Mouse (Mus musculus): ENCODE measurements around the gene Fbxo44. TPM values are rescaled to one million over a fixed set of nuclear protein-coding genes. Genes with fewer than 3 reads are reported as not detected.

Gene Fbxo44
- total RNA-seq (2023) = 1 to 10 TPM; 2.3 to 2.8 TPM

GRCm38 (mm10) chr4:148160436-148161390, at the start of gene Fbxo44, which contains the start of gene Fbxo2:
Gene Fbxo44 (minus strand): TSS chr4:148160482.
Gene Fbxo2 (plus strand): TSS chr4:148160621.

GRCm38 (mm10) chr4:148151267-148152168, 8.8 kb downstream of the Fbxo44 start, which contains the start of gene Fbxo6:
Gene Fbxo6 (minus strand): TSS chr4:148152140.

GRCm38 (mm10) chr4:148130561-148131413, 29.5 kb downstream of the Fbxo44 start, which contains the start of gene Draxin:
Gene Draxin (minus strand): TSS chr4:148130698.

GRCm38 (mm10) chr4:148130133-148130532, 30.1 kb downstream of the Fbxo44 start, which contains the start of gene Mad2l2:
Gene Mad2l2 (plus strand): TSS chr4:148130384.

Other genes starting within 250 kb of the Fbxo44 start
- gene Plod1, start 223.7 kb downstream of the Fbxo44 start, total RNA-seq (2023) = 10 to 100 TPM; 32.7 to 34.8 TPM
- gene 2510039O18Rik, start 219.6 kb downstream of the Fbxo44 start, total RNA-seq (2023) = 10 to 100 TPM; 57.4 to 67.8 TPM
- gene Nppb, start 174.7 kb downstream of the Fbxo44 start, total RNA-seq (2023) = not detected
- gene Nppa, start 159.8 kb downstream of the Fbxo44 start, total RNA-seq (2023) = not detected
- gene Clcn6, start 121.7 kb downstream of the Fbxo44 start, total RNA-seq (2023) = 10 to 100 TPM; 19.1 to 27.4 TPM
- 10 to 100 TPM; 30.7 to 33.8 TPM for gene Mthfr, start 121.4 kb downstream of the Fbxo44 start, total RNA-seq (2023)
- gene Agtrap, start 72.5 kb downstream of the Fbxo44 start, total RNA-seq (2023) = 10 to 100 TPM; 26.7 to 33.2 TPM
- 10 to 100 TPM; 18.3 to 19.5 TPM for gene Mad2l2, start 30.1 kb downstream of the Fbxo44 start, total RNA-seq (2023)
- gene Draxin, start 29.8 kb downstream of the Fbxo44 start, total RNA-seq (2023) = not detected
- gene Fbxo6, start 8.3 kb downstream of the Fbxo44 start, total RNA-seq (2023) = 10 to 100 TPM; 29.5 to 29.8 TPM
- not detected for gene Fbxo2, start 139 bp upstream of the Fbxo44 start, total RNA-seq (2023)
- not detected for gene Disp3, start 127.5 kb upstream of the Fbxo44 start, total RNA-seq (2023)

Data from monocyte, adult 59 days (primary cell).